ENCODE assay signal across 8 mouse cellular contexts in genomic region chr1:37890025-37890652, GRCm38 (mm10). TPM values are rescaled to one million over a fixed set of nuclear protein-coding genes. Genes with fewer than 3 reads are reported as not detected.
DNase-seq lines count a peak whose midpoint lies in the region; ATAC-seq lines count a peak whose summit lies in the region.

Gene Mitd1 (minus strand): TSS chr1:37890411.
Gene Mrpl30 (plus strand): TSS chr1:37890477.

- peaks cover 17% of the 10 kb centered on the region for H3K4me1 ChIP-seq in hindbrain, embryonic 14.5 days (replicated peaks; ENCODE audit: control insufficient read depth, insufficient read depth, low read length)

- peak within 1 kb of the TSS; percentile 86 for H3K4me2 ChIP-seq in hindbrain, embryonic 14.5 days (replicated peaks)

- peak; percentile 93 for ATAC-seq in hindbrain, embryonic 14.5 days (ENCODE audit: low FRiP score)

- no peaks in the 10 kb centered on the region for H3K9me3 ChIP-seq in hindbrain, embryonic 14.5 days (ENCODE audit: control insufficient read depth, low read length)

- H3K9ac ChIP-seq in hindbrain, embryonic 14.5 days, result peak within 1 kb of the TSS; percentile 77

- H3K27me3 ChIP-seq in hindbrain, embryonic 14.5 days (ENCODE audit: control insufficient read depth, insufficient read depth, low read length), result no peaks in the 10 kb centered on the region

- no peak within 1 kb of the TSS for H3K27ac ChIP-seq in hindbrain, embryonic 14.5 days

- H3K36me3 ChIP-seq in hindbrain, embryonic 14.5 days (replicated peaks; ENCODE audit: control insufficient read depth, insufficient read depth), result peaks cover 15% of the 10 kb centered on the region

- peak; percentile 94 for DNase-seq in R1 (ENCODE audit: low read depth, low spot score)
- DNase-seq in cerebellum, postnatal 25 days, result peak; percentile 93 to 96
- DNase-seq in frontal cortex, postnatal 25 days (ENCODE audit: low spot score in 2 of 2), result peak; percentile 87 to 89
- peak; percentile 96 for DNase-seq in hindbrain, embryonic 14.5 days (ENCODE audit: low spot score)
- peak; percentile 87 to 90 for DNase-seq in layer of hippocampus, postnatal 36 days
- peak; percentile 93 for DNase-seq in lung, postnatal 36 days
- DNase-seq in retina, postnatal 1 day, result peak; percentile 96
- DNase-seq in urinary bladder, adult 18-20 months (ENCODE audit: low spot score in 2 of 2), result peak; percentile 82 to 86

- under 1% methylated on average over 41 of the region's 41 CpGs for WGBS in hindbrain, embryonic 14.5 days

- peak within 1 kb of the TSS; percentile 60 for H3K4me3 ChIP-seq in hindbrain, embryonic 14.5 days (replicated peaks; ENCODE audit: low read length)

RNA-seq across cellular contexts. Expression of gene Mitd1, which starts in this region (rescaled TPM):
- 12.5 and 13.7 TPM in 2 replicates for polyA plus RNA-seq in hindbrain, embryonic 14.5 days (2014; fragmentation: Nextera tagmentation; extraction: Ambion mirVana)
- 10 to 100 TPM; 11.9 to 13.9 TPM for total RNA-seq in layer of hippocampus, postnatal 36 days (2021)

RNA-seq across cellular contexts. Expression of gene Mrpl30, which starts in this region (rescaled TPM):
- 259 and 310 TPM in 2 replicates for polyA plus RNA-seq in hindbrain, embryonic 14.5 days (2014; fragmentation: Nextera tagmentation; extraction: Ambion mirVana)
- total RNA-seq in layer of hippocampus, postnatal 36 days (2021), result 100 to 1,000 TPM; 137 to 150 TPM
